Mouse (Mus musculus): ENCODE measurements around the gene H60b. TPM values are rescaled to one million over a fixed set of nuclear protein-coding genes. Genes with fewer than 3 reads are reported as not detected.
A peak's percentile ranks its signal among the peaks of the same experiment; 100 is the strongest.
"Not testable (repeated sequence)": the region's sequence is repeated elsewhere in the genome, so short reads cannot be mapped to it uniquely, and the experiment has no call there.

H60b gene
- total RNA-seq, 2 experiments from 2014 or later: 0.66 TPM; not detected in 1

DNA sequence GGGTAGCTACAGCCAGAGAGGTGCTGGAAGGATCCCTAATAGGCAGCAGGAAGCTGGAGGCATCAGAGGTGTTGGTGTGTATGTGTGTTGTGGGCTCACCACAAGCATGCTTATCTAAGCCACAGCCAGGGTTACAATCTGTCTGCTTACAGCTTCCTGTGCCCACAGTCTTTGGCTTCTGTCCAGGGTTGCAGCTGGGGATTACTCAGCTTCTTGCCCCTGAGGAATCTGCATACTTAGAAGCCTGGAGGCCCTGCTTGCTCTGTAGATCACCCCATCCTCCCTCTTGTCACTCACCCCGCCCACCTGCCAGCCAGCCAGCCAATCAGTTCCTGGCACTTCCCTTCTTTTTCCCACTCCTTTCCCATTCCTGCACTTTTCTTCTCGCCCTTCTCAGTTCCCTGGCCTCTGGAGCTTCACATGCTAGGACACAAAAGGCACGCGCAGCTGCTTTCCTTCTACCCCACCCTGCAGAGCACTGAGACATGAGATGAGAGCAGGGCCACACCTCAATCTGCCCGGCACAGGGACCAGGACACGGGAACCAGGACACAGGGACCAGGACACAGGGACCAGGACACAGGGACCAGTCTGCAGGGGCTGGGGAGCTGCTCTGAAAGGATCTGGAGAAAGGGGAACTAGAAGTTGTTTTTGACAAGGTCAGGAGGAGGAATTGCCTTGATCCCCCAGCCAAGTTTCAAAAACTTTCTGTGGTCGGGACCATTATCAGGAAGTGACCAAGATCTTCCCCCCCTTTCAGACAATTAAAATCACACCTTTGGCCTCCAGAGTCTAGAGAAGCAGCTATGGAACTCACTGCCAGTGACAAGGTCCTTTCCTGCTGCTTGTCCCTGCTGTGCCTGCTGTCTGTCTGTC is 65.3 kb downstream of the H60b start:
- intact Hi-C loops (cut with DNase I): not testable (repeated sequence)
- DNase-seq (ENCODE audit: extremely low spot score in 1 of 2, low spot score in 2 of 2): peak in 1 of 2 experiments; percentile 18

DNA sequence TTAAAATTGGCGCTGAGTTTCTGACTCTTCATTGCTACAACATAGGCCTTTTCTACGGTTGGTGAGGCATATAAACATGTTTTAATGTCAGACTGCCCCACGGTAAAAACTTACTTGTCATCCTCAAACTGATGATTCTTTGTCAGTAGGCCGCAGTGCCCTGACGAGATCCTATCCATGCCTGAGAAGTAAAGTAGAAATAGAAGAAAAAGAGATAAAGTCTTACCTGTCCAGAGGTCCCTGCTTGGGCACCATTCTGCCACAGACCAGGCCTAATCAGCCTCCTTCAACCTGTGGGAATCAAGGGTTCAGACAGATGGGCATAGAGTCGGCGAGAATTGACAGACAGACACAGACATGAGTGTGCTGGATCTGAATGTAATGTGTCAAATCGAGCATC is 106.7 kb downstream of the H60b start:
- intact Hi-C loops (cut with DNase I): no loop called here
- no peak for DNase-seq (ENCODE audit: extremely low spot score in 1 of 2, low spot score in 2 of 2)

GRCm38 (mm10) chr10:22270879-22271786 is 112.7 kb downstream of the H60b start:
- intact Hi-C loops (cut with DNase I); DNase-seq (ENCODE audit: extremely low spot score in 1 of 2, low spot score in 2 of 2): not testable (repeated sequence)

GRCm38 (mm10) chr10:22272914-22273683 is 114.7 kb downstream of the H60b start:
- DNase-seq (ENCODE audit: extremely low spot score in 1 of 2, low spot score in 2 of 2): peak in 1 of 2 experiments; percentile 18
- intact Hi-C loops (cut with DNase I): not testable (repeated sequence)

DNA sequence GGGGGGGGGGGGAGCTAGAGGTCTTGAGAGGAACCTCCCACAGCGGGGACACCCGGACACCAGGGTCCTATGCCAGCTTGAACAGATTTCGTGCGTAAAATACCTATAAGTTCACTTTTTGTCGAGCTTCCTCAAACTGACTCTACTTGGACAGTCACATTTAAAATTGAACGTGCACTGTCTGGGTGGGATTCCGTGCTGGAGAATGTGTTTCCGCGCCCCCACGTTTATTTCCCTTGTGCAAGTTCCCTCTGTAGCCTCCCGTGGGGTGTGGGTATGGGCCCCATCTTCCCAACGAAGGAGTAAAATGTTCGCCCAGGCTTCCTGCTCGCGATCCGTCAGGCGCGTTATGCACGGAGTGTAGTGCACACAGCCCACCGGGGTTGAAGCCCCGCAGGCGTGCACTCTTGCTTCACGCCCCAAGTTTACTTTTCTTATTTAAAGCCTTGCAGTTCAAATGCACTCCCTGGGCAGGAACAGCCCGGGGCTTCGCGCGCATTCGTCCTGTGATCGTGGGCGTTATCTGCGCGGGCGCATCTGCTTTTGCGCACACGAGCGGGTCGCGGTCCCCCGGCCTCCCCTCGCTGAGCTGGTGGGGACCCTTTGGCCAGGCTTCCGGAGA is 115.4 kb downstream of the H60b start:
- no peak for DNase-seq (ENCODE audit: extremely low spot score in 1 of 2, low spot score in 2 of 2)
- intact Hi-C loops (cut with DNase I): no loop called here

DNA sequence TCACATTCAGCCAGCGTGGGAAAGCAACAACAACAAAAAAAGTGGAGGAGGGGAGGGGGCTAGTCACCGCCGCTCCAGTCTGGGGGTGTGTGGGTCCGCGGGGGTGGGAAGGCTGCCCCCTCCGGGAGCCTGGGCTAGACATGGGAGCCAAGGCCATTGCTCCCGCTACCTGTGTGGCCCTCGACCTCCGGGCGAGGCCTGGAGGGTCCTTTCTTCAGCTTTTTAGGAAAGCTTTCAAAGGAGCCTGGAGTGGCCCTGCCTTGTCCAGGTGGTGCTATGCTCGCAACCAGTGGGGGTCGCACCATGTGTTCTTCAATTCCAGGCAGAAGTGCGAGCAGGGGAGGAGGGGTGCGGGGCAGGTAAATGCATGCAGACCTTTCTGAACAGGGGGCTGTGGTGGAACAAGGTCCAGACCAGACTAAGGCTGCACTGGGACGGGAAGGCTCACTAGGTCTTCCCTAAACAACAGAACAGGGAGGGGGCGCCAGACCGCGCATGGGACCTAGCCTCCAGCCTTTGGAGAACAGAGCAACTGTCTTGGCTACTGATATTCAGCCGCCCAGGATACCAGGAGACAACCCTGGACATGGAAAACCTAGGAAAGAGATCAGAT is 116.2 kb downstream of the H60b start:
- intact Hi-C loops (cut with DNase I): no loop called here
- DNase-seq (ENCODE audit: extremely low spot score in 1 of 2, low spot score in 2 of 2): no peak

DNA sequence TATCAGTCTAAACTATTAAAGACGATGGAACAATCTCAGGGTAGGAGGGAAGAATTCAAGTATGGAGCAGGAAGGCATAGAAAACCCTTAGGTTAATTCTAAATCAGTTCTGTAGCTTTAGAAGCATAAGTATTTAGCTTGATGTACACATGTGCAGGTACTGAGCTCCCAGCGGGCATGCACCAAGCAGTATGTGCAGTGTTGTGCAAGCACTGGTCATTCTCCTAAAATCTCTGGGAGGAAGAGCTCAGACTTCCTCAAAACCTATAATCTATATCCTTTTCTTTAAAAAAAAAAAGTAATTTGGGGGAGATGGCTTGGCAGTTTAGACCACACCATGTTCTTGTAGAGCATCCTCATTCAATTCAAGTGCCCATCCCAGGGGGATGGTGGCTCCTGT is 120.1 kb downstream of the H60b start:
- intact Hi-C loops (cut with DNase I); DNase-seq (ENCODE audit: extremely low spot score in 1 of 2, low spot score in 2 of 2): not testable (repeated sequence)

DNA sequence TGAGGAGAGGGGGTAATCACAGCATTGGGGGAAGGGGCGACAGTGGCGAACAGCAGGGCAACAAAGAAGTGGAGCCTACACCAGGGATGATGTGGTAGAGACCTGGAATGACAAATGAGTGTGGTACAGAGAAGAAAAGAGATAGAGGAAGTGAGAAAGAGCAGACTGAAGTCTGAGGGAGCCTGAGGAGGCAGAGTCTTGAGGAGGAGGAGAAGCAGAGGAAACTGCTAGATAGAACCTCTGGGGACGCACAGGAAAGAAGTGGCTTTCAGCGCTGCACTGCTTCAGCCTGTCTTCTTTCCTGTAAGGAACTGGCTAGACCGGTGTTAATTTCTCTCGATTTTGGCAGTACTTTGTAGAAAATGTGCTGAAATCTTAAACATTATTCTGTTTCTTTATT is 124.4 kb downstream of the H60b start:
- intact Hi-C loops (cut with DNase I): no loop called here
- DNase-seq (ENCODE audit: extremely low spot score in 1 of 2, low spot score in 2 of 2): no peak

- DNase-seq (ENCODE audit: extremely low spot score in 1 of 2, low spot score in 2 of 2): no peak
- intact Hi-C loops (cut with DNase I): no loop called here
Observed at GRCm38 (mm10) chr10:22295676-22296075, 137.3 kb downstream of the H60b start.

DNA sequence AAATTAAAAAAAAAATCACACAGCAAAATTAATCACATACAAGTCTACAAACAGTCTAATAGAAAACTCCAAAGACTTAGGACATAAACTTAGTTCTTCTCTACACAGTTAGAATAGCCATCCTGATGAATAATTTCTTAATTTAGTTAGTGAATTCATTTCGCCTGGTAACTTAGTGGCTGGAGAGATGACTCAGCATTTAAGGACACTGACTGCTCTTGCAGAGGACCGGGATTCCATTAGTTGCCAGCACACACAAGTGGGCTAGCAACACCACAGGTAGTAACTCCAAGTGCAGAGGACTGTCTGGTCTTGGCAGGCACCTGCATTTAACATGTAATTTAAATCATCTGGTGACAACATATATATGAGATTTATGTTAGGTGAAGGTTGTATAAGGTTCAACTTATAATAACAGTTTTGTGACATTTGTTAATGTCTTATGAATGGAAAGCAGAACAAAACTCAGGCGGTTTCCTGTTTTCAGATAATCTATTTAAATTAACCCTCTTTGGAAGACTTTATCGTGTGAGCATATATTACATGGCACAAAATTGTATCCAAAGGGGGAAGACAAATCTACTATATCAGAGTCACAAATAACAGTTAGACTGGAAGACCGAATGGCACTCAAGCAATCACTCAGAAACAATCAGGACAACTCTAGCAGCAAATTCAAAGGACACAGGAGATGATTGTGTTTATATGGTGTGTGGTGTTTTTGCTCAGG is 138.8 kb downstream of the H60b start:
- no peak for DNase-seq (ENCODE audit: extremely low spot score in 1 of 2, low spot score in 2 of 2)
- intact Hi-C loops (cut with DNase I): no loop called here

- intact Hi-C loops (cut with DNase I): no loop called here
- DNase-seq (ENCODE audit: extremely low spot score in 1 of 2, low spot score in 2 of 2): no peak
Observed at GRCm38 (mm10) chr10:22297766-22298461, 139.5 kb downstream of the H60b start.

DNA sequence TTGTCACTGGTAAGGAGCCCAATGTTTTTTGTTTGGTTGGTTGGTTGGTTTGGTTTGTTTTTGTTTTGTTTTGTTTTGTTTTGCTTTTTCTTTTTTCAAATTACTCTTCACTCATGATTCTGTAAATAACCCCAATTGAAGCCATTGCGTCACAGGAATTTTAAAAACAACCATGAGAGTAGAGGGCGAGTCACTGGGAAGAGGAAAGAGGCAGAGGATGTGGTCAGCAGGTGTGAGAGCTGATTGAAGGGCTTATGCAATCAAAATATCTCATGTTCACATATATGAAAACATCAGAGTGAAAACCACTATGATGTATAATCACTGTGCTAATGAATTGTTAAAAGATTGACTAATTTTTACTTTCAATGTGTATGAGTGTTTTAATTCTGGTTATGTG is 140.9 kb downstream of the H60b start:
- intact Hi-C loops (cut with DNase I): no loop called here
- DNase-seq (ENCODE audit: extremely low spot score in 1 of 2, low spot score in 2 of 2): no peak

DNA sequence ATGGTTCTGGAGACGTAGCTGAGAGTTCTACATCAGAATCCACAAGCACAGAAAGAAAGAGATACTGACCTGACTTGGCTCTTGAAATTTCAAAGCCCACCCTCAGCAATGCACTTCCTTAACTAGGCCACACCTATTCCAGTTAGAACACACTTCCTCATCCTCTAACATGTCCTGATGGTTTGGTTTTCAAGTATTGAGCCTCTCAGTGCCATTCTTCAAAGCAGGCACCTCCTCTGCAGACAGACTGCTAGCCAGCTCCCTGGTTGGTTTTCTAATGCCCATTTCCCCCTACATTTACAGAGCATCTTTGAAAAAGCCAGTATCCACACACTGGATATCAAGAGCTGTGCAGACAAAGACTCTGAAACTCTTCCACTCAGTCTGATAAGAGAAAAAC is 143.3 kb downstream of the H60b start:
- DNase-seq (ENCODE audit: extremely low spot score in 1 of 2, low spot score in 2 of 2): no peak
- intact Hi-C loops (cut with DNase I): no loop called here

GRCm38 (mm10) chr10:22302344-22303057 is 144.1 kb downstream of the H60b start:
- DNase-seq (ENCODE audit: extremely low spot score in 1 of 2, low spot score in 2 of 2): no peak
- intact Hi-C loops (cut with DNase I): no loop called here

- intact Hi-C loops (cut with DNase I): no loop called here
- DNase-seq (ENCODE audit: extremely low spot score in 1 of 2, low spot score in 2 of 2): no peak
Observed at GRCm38 (mm10) chr10:22303736-22304135, 145.3 kb downstream of the H60b start.

DNA sequence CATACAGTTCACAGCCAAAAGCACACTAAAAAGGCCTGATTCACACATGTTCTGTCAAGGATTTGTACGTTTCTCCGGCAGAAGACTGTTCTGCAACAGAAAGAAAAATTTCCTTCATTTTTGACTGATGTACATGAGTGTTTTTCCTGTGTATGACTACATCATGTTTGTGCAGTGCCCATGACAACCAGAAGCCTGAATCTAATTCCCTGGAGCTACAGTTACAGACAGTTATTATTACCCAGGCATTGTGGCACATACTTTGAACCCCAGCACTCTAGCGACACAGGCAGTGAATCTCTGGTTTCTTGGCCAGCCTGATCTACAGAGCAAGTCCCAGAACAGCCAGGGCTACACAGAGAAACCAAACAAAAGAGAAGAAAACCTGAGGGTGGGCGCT is 147.4 kb downstream of the H60b start:
- no peak for DNase-seq (ENCODE audit: extremely low spot score in 1 of 2, low spot score in 2 of 2)
- intact Hi-C loops (cut with DNase I): no loop called here

All from left cerebral cortex, postnatal 10 days (tissue).